Mouse (Mus musculus): Measurements from ENCODE around the gene Washc1. TPM values are rescaled to one million over a fixed set of nuclear protein-coding genes. Genes with fewer than 3 reads are reported as not detected.
A peak's percentile ranks its signal among the peaks of the same experiment; 100 is the strongest.
"Not testable (repeated sequence)": the region's sequence is repeated elsewhere in the genome, so short reads cannot be mapped to it uniquely, and the experiment has no call there.

Gene Washc1
- polyA plus RNA-seq, 1 experiment from 2014 or later, result 18.6 TPM

DNA sequence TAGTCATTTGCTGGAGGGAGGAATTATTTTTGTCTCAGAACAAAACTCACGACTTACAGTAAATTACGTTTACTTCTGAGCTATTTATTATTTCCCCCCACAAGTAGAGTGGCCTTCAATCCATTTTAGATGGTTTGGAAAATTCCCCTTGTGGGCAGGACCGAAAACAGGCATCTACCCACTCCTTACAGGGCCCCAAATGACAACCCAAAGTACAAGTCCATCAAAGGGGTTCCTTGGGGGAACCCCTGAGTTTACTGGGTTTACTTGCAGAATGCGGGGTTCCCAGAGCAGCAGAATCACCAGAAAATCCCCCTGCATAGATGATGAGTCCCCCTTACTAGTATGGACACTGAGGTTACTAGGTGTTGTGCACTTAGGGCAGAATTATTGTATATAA is 821 bp downstream of the Washc1 start:
- no peak for ATAC-seq (ENCODE audit: low read depth)
- H3K4me3 ChIP-seq (replicated peaks), result peak overlapping the region; percentile 75
- peak overlapping the region; percentile 75 for H3K27ac ChIP-seq
- no peaks in the 10 kb centered on the region for H3K27me3 ChIP-seq
- no peaks in the 10 kb centered on the region for H3K9me3 ChIP-seq (replicated peaks)
- DNase-seq, result no peak
- H3K4me2 ChIP-seq, result peak overlapping the region; percentile 71
- H3K9ac ChIP-seq, result peak overlapping the region; percentile 76
- H3K4me1 ChIP-seq (replicated peaks), result peaks cover 43% of the 10 kb centered on the region
- H3K36me3 ChIP-seq, result peaks cover 38% of the 10 kb centered on the region
- WGBS (ENCODE audit: insufficient replicate concordance), result 26% methylated on average over 4 of the region's 4 CpGs

DNA sequence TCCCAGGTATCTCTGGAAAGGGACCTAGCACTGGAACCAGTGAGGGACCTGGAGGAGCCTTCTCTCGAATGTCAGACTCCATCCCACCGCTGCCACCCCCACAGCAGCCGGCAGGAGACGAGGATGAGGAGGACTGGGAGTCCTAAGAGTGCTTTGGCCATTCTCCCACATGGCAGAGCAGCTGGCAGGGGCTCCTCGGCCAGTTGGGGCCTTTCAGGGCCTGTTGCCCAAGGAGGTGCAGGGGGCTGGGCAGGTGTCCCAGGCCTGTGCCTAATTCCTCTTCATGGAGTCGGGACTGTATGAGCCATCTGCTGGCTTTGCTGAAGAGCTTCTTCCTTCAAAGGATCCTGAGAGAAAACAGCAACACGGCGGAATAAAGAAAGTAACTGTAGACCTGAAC is 7.6 kb downstream of the Washc1 start:
- H3K4me1 ChIP-seq (replicated peaks), result peaks cover 26% of the 10 kb centered on the region
- 89% methylated on average over 8 of the region's 8 CpGs for WGBS (ENCODE audit: insufficient replicate concordance)
- H3K27ac ChIP-seq, result no peak overlapping the region
- no peak for DNase-seq
- H3K27me3 ChIP-seq, result no peaks in the 10 kb centered on the region
- no peak for ATAC-seq (ENCODE audit: low read depth)
- H3K9ac ChIP-seq, result no peak overlapping the region
- H3K4me2 ChIP-seq, result no peak overlapping the region
- no peaks in the 10 kb centered on the region for H3K9me3 ChIP-seq (replicated peaks)
- H3K36me3 ChIP-seq, result peaks cover 68% of the 10 kb centered on the region
- no peak overlapping the region for H3K4me3 ChIP-seq (replicated peaks)

DNA sequence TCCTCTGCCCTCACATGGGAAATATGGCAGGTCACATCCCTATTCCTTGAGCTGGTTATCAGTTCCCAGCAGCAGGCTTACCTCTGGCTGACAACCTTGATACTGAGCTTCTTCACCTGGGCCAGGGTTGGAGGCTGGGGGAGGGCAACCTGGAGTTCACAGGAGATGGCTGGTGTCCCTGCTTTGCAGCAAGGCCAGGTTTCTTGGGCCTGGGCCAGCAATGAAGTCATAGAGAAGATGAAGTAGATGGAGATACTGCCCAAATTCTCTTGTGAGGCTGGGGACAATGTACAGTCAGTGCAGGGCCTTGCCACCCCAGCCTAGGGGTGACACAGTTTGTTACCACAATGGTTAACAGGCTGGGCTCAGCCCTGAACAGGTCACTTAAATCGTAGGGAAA is 9.4 kb downstream of the Washc1 start:
- no peak overlapping the region for H3K4me2 ChIP-seq
- H3K9ac ChIP-seq, result no peak overlapping the region

DNA sequence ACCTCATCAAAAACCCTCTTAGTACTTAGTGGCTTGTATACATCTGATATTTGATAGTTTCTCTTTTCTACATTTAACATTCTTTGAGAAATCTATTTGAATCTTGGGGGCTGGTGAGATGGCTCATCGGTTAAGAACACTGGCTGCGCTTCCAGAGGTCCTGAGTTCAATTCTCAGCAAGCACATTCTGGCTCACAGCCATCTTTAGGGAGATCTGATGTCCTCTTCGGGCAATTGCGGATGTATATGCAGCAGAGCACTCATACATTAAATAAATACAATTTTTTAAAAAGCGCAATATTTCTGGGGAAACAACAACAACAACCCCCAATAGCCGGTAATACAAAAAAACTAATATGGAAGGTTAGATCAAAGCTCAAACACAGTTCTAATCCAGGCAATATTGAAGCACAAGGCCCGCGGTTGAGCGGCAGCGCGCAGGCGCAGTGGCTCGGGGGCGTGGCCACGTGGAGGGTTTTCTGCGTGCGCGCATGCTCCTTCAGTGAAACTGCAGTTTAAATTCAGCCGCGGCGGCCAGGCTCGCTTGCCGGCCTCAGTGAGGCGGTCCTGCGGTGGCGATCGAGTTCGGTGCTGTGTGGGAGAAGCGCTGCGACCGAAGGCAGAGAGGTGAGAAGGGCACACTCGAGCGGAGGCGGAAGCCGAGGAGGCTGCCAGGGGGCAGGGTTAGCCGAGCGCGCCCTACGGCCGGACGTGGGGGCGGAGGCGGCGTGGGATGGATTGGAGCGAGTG is 11.9 kb downstream of the Washc1 start, which contains the start of gene Ddx11:
Ddx11 (plus strand) TSS at position 455 of the 750 bp plus-strand sequence.
- WGBS (ENCODE audit: insufficient replicate concordance), result 5% methylated on average over 45 of the region's 45 CpGs
- peak within 1 kb of the TSS; percentile 88 for H3K4me3 ChIP-seq (replicated peaks)
- ATAC-seq (ENCODE audit: low read depth), result peak; percentile 89
- peak; percentile 90 for DNase-seq
- H3K9me3 ChIP-seq (replicated peaks), result no peaks in the 10 kb centered on the region
- no peaks in the 10 kb centered on the region for H3K27me3 ChIP-seq
- H3K4me1 ChIP-seq (replicated peaks), result peaks cover 42% of the 10 kb centered on the region
- peaks cover 47% of the 10 kb centered on the region for H3K36me3 ChIP-seq
- H3K9ac ChIP-seq, result peak within 1 kb of the TSS; percentile 86
- peak within 1 kb of the TSS; percentile 89 for H3K4me2 ChIP-seq
- H3K27ac ChIP-seq, result peak within 1 kb of the TSS; percentile 94

More for the DNA sequence above, 9.4 kb downstream of the Washc1 start:
- H3K4me3 ChIP-seq (replicated peaks), result no peak overlapping the region
- ATAC-seq (ENCODE audit: low read depth) (no peak), DNase-seq (no peak)
- no peaks in the 10 kb centered on the region for H3K9me3 ChIP-seq (replicated peaks)
- no peaks in the 10 kb centered on the region for H3K27me3 ChIP-seq
- H3K36me3 ChIP-seq, result peaks cover 50% of the 10 kb centered on the region
- 64% methylated on average over 1 of the region's 1 CpGs for WGBS (ENCODE audit: insufficient replicate concordance)
- no peak overlapping the region for H3K27ac ChIP-seq
- H3K4me1 ChIP-seq (replicated peaks), result peaks cover 42% of the 10 kb centered on the region

GRCm38 (mm10) chr17:66123816-66124610 is 12.7 kb downstream of the Washc1 start:
- Histone ChIP-seq H3K36me3 (peaks cover 46% of the 10 kb centered on the region), H3K4me3 (replicated peaks) (peak overlapping the region; percentile 88), H3K27ac (peak overlapping the region; percentile 94), H3K4me2 (peak overlapping the region; percentile 89), H3K9me3 (replicated peaks) (no peaks in the 10 kb centered on the region), H3K27me3 (no peaks in the 10 kb centered on the region), H3K4me1 (replicated peaks) (peaks cover 42% of the 10 kb centered on the region), H3K9ac (peak overlapping the region; percentile 86)
- DNase-seq (no peak), ATAC-seq (ENCODE audit: low read depth) (peak; percentile 21)
- 1% methylated on average over 20 of the region's 20 CpGs for WGBS (ENCODE audit: insufficient replicate concordance)

DNA sequence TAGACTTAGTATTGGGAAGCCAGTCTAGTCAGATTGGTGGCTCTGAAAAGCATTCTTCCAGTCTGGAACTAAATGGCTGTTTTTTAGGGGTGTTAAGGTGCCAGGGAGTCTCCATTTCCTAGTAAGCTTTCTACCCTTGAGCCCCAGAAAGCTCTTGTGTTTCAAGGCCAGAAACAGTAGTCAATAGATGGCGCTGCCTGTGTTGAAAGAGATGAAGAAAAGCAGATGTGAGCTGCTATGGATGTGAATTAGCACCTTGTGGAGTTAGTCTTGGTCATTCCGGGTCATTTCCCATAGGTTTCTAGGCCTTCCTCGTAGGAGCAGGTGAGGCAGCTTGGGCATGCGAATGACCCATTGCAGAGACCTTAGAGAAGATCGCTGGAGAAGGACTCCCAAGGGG is 13.9 kb downstream of the Washc1 start:
- Histone ChIP-seq H3K4me3 (replicated peaks) (peak overlapping the region; percentile 88), H3K4me2 (peak overlapping the region; percentile 89), H3K9me3 (replicated peaks) (no peaks in the 10 kb centered on the region), H3K4me1 (replicated peaks) (peaks cover 42% of the 10 kb centered on the region), H3K36me3 (peaks cover 43% of the 10 kb centered on the region), H3K27ac (peak overlapping the region; percentile 94), H3K9ac (peak overlapping the region; percentile 86), H3K27me3 (no peaks in the 10 kb centered on the region)
- ATAC-seq (ENCODE audit: low read depth), result no peak
- WGBS (ENCODE audit: insufficient replicate concordance), result 77% methylated on average over 5 of the region's 5 CpGs
- no peak for DNase-seq

GRCm38 (mm10) chr17:66130371-66130770 is 19.0 kb downstream of the Washc1 start:
- Histone ChIP-seq H3K4me2 (no peak overlapping the region), H3K27ac (no peak overlapping the region), H3K9me3 (replicated peaks) (no peaks in the 10 kb centered on the region), H3K36me3 (peaks cover 83% of the 10 kb centered on the region), H3K9ac (no peak overlapping the region), H3K27me3 (no peaks in the 10 kb centered on the region), H3K4me1 (replicated peaks) (peaks cover 3% of the 10 kb centered on the region), H3K4me3 (replicated peaks) (no peak overlapping the region)
- 83% methylated on average over 9 of the region's 9 CpGs for WGBS (ENCODE audit: insufficient replicate concordance)
- DNase-seq, result no peak
- ATAC-seq (ENCODE audit: low read depth), result no peak

GRCm38 (mm10) chr17:66131212-66131611 is 19.9 kb downstream of the Washc1 start:
- no peak overlapping the region for H3K27ac ChIP-seq
- WGBS (ENCODE audit: insufficient replicate concordance), result 94% methylated on average over 4 of the region's 4 CpGs
- H3K27me3 ChIP-seq, result no peaks in the 10 kb centered on the region
- no peaks in the 10 kb centered on the region for H3K9me3 ChIP-seq (replicated peaks)
- ATAC-seq (ENCODE audit: low read depth) (peak; percentile 47; the same call in 1 of the 2 replicates), DNase-seq (no peak)
- H3K9ac ChIP-seq, result no peak overlapping the region
- H3K4me3 ChIP-seq (replicated peaks), result no peak overlapping the region
- H3K36me3 ChIP-seq, result peaks cover 90% of the 10 kb centered on the region
- no peak overlapping the region for H3K4me2 ChIP-seq
- H3K4me1 ChIP-seq (replicated peaks), result no peaks in the 10 kb centered on the region

DNA sequence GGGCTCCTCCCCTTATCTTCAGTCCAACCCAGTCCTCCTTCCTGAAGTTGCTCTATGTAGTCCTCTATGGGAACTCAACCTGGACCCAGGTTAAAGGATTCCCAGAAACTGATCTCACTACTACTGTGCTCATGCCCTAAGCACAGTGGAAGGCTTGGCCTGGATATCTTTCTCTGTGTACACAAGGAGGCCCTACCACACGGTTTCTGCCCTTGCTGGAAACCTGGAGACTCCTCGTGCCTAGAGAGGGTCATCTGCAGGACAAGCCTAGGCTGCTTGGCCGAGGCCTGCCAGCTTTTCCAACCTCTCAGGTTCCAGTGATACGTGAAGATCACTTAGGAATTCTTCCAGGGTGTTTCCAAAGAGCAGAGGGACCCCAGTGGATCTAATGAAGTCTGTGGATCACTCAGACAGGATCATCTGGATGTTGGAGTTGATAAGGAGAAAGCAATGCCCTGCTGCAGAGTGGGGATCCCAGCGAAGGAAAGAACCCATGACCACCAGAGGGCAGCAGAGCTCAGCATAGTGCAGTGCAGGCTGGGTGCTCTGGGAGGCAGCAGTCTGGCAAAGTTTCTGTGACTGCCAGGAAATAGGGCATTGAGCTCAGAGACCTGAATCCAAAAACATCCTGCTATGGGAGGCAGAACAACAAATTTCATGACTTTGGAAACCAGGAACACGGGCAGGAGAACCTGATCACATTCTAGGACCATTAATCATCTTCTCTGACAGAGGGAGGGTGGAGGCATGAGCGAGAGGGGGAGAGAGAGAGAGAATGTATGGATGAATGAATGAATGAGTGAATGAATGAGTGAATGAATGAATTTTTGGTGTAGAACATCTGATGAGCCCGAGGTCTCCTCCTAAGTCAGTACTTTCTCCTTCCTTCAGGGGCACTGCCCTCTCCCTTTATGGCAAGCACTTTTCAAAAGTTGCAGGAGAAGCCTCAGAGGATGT is 41.6 kb downstream of the Washc1 start:
- H3K9me3 ChIP-seq (replicated peaks); H3K4me1 ChIP-seq (replicated peaks); H3K4me3 ChIP-seq (replicated peaks); DNase-seq; H3K27ac ChIP-seq; H3K27me3 ChIP-seq; H3K4me2 ChIP-seq; H3K9ac ChIP-seq: not testable (repeated sequence)
- peak; percentile 71 for ATAC-seq (ENCODE audit: low read depth)
- WGBS (ENCODE audit: insufficient replicate concordance), result 66% methylated on average over 5 of the region's 8 CpGs
- H3K36me3 ChIP-seq, result peaks cover 43% of the 10 kb centered on the region

- H3K4me3 ChIP-seq (replicated peaks); DNase-seq; H3K9me3 ChIP-seq (replicated peaks); H3K27ac ChIP-seq; H3K27me3 ChIP-seq; H3K4me2 ChIP-seq; H3K4me1 ChIP-seq (replicated peaks); ATAC-seq (ENCODE audit: low read depth); H3K9ac ChIP-seq: not testable (repeated sequence)
- 70% methylated on average over 4 of the region's 4 CpGs for WGBS (ENCODE audit: insufficient replicate concordance)
- H3K36me3 ChIP-seq, result peaks cover 34% of the 10 kb centered on the region
Measured at GRCm38 (mm10) chr17:66153735-66154423, 42.5 kb downstream of the Washc1 start.

All from liver, embryonic 13.5 days (tissue).